Mouse (Mus musculus) liver, adult 2 months (tissue): ENCODE measurements at regions not wholly inside any gene's neighbourhood (a gene's known extent, or its start where the extent isn't known, plus 50 kb on each side); places are given as distances from the start of the nearest gene placed in this dataset.

Experiments used
- CTCF ChIP-seq: fragments of 200-500 bp; IDR thresholded peaks from 2 replicates; pipeline ENCODE4 v1.5.1; 2011; ENCODE audit warnings: low read depth, low read length, control low read depth
- POLR2A ChIP-seq: fragments of 200-500 bp; IDR thresholded peaks from 2 replicates; pipeline ENCODE4 v1.6.1; 2011; ENCODE audit warnings: low read length, control low read depth; ENCODE audit not compliant: insufficient read depth; ENCODE audit errors: extremely low read depth

DNA sequence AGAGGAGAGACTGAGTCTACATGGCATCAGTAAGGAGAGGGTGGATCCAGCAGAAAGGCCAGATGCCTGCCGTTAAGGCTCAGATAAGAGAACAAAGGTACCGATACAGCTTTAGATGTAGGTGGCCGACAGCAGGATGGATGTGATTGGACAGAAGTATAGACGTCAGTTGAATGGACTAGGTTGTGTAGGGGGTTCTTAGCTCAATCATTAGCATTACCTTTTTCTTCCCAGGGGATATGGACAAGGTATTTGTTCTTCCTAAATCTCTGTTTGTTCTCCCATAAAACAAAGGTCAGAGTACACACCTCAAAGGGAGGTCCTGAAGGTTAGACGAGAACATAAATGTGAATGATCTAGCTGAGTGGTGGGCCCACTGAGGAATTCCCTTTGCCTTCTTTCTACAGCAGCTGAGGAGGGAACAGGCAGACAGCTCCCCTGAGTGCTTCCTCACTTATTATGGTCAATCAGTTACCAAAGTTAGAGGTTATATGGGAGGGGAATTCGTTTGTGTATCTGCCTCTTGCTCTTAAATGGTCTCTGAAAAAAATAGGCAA, 139.9 kb upstream of the Sesn3 start:
- TF ChIP-seq POLR2A (no peak), CTCF (no peak)
